Mouse (Mus musculus): ENCODE data around the gene Slc28a3.

Slc28a3 gene

GRCm38 (mm10) chr13:58560497-58561138, 50.1 kb downstream of the Slc28a3 start:
- peak; percentile 18 for DNase-seq (ENCODE audit: low spot score)

DNA sequence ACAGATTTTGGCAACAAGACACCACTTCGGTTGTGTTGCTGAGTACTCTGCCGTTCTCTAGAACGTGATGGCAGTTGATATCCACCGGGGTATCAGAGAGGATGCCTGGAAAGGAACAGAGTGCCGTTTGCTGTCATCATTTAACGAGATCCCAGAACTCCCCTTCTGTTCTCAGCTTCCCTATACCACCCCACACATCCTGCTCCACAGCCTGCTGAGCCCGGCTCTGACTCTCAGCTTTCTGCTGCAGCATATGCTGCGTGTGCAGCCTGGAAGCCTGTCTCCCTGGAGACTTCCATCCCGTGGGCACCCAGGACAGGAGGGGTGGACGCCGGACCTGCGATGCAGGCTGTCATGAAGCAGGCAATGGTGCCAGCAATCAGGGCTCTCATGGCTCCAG, 52.5 kb downstream of the Slc28a3 start:
- no peak for DNase-seq (ENCODE audit: low spot score)

DNA sequence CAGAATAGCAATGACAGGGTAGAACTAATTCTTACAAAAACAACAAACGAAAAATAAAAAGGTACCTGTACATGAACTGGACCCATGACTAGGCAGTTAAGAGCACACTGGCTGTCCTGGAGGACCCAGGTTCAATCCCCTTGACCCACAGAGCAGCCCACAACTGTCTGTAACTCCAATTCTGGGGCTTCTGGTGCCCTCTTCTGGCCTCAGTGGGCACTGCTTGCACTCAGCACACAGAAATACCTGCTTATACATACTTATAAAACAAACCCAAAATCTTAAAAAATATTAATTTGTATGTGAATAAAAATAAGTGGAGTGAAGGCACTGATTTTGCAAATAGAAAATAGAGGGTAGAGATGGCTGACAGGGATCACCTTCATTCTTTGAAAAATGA, 54.7 kb downstream of the Slc28a3 start:
- no peak for DNase-seq (ENCODE audit: low spot score)

GRCm38 (mm10) chr13:58555561-58555960, 55.1 kb downstream of the Slc28a3 start:
- DNase-seq (ENCODE audit: low spot score) = no peak

DNA sequence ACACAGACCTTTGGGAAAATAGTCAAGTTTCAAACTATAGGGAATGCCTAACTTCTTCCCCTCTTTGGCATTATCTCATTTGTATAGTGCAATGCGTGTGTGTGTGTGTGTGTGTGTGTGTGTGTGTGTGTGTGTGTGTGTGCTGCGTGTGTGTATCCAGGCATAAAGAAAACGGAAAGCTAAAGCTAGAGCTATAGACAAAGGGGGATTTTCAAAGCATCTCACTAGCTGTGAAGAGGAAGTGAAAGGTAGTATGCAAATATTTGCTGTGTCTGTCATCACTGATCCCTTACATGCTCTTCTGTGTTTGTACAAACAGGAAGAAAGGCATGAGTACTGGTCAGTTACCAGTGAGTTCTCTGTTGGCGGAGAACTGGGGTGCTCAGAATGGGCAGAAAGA, 58.8 kb downstream of the Slc28a3 start:
- DNase-seq (ENCODE audit: low spot score) = no peak

DNA sequence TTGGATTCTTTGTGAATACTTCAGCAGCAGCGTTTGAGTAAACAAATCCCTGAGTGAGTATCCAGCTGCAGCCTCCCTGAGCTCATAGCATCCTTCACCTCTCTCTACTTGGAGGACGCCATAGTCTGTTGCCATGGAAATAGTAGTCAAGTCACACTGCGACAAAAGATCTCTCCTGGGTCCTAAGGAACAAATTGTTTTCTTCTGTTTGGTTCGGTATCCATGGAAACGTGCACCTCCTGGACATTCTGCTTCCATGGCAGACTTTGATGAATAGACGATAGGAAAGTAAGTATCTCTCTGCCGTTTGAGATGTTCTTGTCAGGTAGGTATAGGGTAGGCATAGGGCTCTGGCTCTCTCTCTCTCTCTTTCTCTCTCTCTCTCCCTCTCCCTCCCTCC, 63.1 kb downstream of the Slc28a3 start:
- no peak for DNase-seq (ENCODE audit: low spot score)

DNA sequence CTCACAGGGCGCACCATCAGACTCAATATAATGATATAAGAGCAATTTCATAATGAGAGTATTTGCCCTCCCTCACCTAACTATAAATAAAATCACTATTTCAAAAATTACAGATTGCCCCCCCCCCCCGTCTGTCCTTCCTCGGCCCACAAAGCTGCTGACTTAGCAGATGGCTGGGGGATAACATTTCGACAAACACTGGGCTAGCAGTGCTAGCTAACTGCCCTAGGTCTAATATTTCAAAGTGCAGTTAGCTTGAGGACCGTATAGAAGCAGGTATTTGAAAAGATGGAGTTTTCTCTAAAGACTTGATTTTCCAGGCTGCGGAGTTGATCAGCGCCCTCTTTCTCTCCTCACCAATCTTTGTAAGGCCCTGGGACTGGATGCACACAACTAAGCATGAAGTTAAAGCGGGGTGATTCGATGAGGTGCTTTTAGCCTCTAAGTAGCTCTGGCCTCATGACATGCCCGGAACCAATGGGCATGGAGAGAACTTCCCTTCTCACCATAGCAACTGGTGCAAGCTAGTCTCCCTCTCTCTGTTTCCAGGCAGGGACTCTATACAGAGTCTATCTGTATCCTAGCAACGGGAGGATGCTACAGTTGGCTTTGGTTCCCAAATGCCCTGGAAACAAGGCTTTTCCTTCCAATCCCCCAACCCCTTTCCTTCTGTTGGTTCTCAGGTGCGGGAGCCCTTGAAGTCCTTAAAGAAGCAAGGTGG, 66.8 kb downstream of the Slc28a3 start:
- DNase-seq (ENCODE audit: low spot score) = no peak

DNA sequence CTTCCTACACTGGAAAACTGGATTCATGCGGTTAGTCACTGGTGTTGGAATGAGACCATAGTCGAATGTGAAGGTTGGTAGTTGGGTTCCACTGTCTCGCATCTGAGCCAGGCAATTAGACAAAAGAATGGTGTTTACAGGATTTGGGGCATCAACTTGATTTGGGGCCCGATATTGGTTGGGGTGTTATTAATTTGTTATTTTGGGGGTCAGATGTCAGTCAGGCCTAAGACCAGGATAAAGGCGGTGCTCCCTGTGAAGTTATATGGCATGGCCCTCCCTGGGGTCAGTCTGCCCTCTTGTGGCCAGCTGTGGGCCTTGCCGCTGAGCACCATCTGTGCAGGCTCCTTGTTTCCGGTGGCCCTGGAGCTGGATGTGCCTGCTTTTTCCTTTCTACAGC, 67.6 kb downstream of the Slc28a3 start:
- DNase-seq (ENCODE audit: low spot score) = peak; percentile 77

DNA sequence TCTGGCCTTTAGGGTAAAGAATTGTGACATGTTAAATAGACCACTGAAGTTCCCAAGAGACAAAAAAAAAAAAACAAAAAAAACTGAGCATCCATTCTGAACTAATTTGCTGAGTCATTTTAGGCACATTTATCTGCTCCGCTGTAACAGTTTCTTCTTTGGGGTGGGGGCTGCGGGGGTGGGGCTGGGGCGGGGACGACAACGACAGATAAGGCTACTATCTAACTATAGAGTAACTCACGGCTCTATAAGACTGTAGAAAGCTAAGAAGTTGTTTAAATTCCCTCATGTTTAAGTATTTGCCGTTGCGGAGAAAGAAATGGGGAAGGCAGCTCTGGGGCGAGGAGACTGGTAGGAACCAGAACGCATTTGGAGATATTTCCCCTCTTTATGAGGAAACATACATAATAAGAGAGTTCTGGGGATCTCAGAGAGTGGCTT, 68.1 kb downstream of the Slc28a3 start:
- DNase-seq (ENCODE audit: low spot score) = no peak

- no peak for DNase-seq (ENCODE audit: low spot score)
These were observed 68.5 kb downstream of the Slc28a3 start for GRCm38 (mm10) chr13:58542167-58542566.

DNA sequence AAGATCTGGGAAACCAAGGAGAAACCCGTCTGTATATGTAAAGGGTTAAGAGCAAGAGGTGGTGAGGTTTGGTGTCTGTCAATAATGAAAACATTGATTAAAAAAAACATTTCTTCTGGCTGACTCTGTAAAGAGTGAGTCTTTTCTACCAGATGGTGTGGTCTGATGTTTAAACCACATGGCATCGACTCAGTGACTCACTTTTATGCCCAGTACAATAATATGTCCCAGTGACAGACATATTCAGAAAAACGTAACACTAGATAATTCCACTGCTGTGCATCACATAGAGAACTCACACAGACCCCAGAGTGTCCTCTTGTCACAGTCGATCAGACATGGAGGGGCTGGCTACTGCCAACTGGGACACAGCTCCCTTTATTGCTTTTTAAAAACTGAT, 69.1 kb downstream of the Slc28a3 start:
- DNase-seq (ENCODE audit: low spot score) = no peak

DNA sequence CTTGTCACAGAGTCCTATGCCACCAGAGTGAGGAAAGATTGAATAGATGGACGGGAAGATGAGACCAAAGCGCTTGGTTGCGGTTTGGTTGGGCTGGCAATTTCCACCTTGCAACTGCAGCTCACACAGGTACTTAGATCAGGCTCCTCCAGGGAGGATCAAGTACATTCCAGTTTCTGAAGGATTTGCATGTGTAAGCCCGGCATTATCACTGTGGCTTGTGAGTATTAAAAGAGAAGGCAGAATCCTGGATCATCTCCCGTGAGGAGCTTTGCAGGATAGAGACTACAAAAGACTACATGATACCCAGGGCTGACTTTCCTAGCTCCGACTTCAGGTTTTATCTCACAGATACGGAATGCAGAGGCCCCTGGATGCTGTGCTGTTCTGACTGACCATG, 71.7 kb downstream of the Slc28a3 start:
- no peak for DNase-seq (ENCODE audit: low spot score)

- DNase-seq (ENCODE audit: low spot score) = no peak
These were observed 72.3 kb downstream of the Slc28a3 start for GRCm38 (mm10) chr13:58538366-58538765.

- DNase-seq (ENCODE audit: low spot score) = no peak
These were observed 72.8 kb downstream of the Slc28a3 start for GRCm38 (mm10) chr13:58537916-58538233.

- DNase-seq (ENCODE audit: low spot score) = no peak
These were observed 73.3 kb downstream of the Slc28a3 start for GRCm38 (mm10) chr13:58537232-58537915.

- no peak for DNase-seq (ENCODE audit: low spot score)
These were observed 74.0 kb downstream of the Slc28a3 start for GRCm38 (mm10) chr13:58536466-58537231.

- no peak for DNase-seq (ENCODE audit: low spot score)
These were observed 75.4 kb downstream of the Slc28a3 start for GRCm38 (mm10) chr13:58535321-58535720.

- no peak for DNase-seq (ENCODE audit: low spot score)
These were observed 75.8 kb downstream of the Slc28a3 start for GRCm38 (mm10) chr13:58534861-58535260.

DNA sequence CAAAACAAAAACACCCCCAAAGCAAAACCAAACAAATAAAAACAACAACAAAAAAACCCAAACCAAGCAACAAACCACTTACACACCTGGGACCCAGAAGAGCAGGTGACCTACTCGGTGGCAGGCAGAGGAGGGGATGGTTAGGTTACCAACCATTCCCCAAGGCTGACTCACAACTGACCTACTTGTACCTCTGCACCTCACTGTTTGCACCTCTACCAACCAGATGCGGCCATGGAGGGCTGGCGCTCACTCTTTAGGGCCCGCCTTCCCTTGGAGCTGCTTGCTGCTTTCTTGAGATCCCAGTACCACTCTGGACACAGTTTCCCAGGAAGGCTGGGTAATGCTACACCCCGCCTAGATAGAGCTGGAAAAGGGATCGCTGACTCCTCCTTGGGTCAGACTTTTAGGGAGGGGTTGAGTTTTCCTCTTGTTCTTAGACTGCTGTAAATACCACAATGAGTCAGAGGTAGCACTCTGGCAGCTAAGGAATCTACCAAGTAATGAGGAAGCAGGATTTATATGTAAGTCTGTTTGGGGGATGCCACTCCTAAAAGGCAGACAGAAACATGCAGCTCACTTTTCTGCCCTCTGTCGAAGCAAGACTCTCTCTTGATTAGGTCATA, 76.3 kb downstream of the Slc28a3 start:
- DNase-seq (ENCODE audit: low spot score) = no peak

DNA sequence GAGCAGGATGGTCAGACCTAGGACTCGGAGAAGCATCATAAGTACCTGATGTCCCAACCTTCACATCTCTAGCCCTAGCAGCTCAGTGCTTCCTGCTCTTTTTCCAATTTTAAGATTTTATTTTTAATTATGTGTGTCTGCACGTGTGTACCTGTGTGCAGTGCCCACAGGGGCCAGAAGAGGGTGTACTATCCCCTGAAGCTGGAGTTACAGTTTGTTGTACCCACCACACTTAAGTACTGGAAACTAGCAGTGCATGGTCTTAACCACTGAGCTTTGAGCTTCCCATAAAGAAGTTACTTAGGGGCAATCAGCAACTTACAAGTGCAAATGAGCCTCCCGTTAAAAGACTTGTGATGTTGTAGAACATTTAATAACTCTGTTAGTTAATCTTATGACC, 86.1 kb downstream of the Slc28a3 start:
- no peak for DNase-seq (ENCODE audit: low spot score)

GRCm38 (mm10) chr13:58523761-58524117, 86.9 kb downstream of the Slc28a3 start:
- DNase-seq (ENCODE audit: low spot score) = no peak
